Mouse (Mus musculus) C3H10T1/2 (cell line): Measurements from ENCODE around the gene Cdc20b. TPM values are rescaled to one million over a fixed set of nuclear protein-coding genes. Genes with fewer than 3 reads are reported as not detected.

Experiments used
- polyA plus RNA-seq, 2 experiments: library from polyadenylated mRNA; unstranded; fragments of >200 nt; fragmentation: generic; extraction: Trizol; gene quantifications; one replicate each; pipeline ENCODE4 v1.2.1; 2012; ENCODE audit warnings: missing spikeins in 2 of 2

Gene Cdc20b
- not detected for polyA plus RNA-seq

DNA sequence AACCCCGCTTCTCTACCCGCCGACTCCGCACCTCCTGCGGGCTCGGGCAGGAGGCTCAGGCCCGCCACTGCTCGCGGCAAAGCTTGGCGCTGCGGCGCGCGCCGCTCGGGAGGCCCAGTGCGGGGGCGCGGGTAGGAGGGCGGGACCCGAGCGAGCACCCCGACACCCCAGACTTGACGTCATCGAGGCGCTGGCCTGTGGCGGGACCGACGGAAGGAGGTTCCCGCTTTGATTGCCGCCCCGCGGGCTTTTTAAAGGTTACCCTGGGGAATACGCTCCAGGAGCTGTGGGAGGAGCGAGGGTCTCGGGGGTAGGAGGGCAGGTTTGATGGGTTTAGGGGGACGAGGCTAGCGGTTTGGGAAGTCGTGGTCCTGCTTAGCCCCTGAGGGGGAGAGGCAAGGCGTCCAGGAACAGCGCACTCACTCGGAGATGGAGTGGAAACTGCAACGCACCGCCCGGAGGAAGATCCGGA is at the start of gene Cdc20b:
Gene Cdc20b, plus strand, starts transcription at position 162 of the 472 bp plus-strand sequence.

GRCm38 (mm10) chr13:112987532-112987943 is 47.4 kb upstream of the Cdc20b start, which contains the start of gene Ccno:
Gene Ccno, plus strand, starts transcription at chr13:112987802.

GRCm38 (mm10) chr13:112993531-112994152 is 41.3 kb upstream of the Cdc20b start, which contains the start of gene Mcidas:
Gene Mcidas, plus strand, starts transcription at chr13:112993845.

GRCm38 (mm10) chr13:113046211-113046883 is 11.4 kb downstream of the Cdc20b start, which contains the start of gene Gpx8:
Gene Gpx8, minus strand, starts transcription at chr13:113046410.

GRCm38 (mm10) chr13:113100879-113101278 is 66.0 kb downstream of the Cdc20b start, which contains the start of gene Gzma:
Gene Gzma, minus strand, starts transcription at chr13:113100981.

Other genes with a start within 250 kb of the Cdc20b start
- 100 to 1,000 TPM in 1 of 2 experiments, 10 to 100 TPM in 1; 32.8 to 197 TPM for gene Plpp1, start 234.3 kb upstream of the Cdc20b start, polyA plus RNA-seq
- 10 to 100 TPM in 1 of 2 experiments, 1 to 10 TPM in 1; 1.5 to 11.5 TPM for gene Mtrex, start 107.7 kb upstream of the Cdc20b start, polyA plus RNA-seq
- gene Dhx29, start 107.7 kb upstream of the Cdc20b start, polyA plus RNA-seq: 1 to 10 TPM; 1.9 to 8.0 TPM
- gene Ccno, start 47.3 kb upstream of the Cdc20b start, polyA plus RNA-seq: 1 to 10 TPM; 3.1 to 7.9 TPM
- under 1 TPM; 0.02 to 0.08 TPM for gene Mcidas, start 41.3 kb upstream of the Cdc20b start, polyA plus RNA-seq
- gene Gpx8, start 11.3 kb downstream of the Cdc20b start, polyA plus RNA-seq: 100 to 1,000 TPM in 1 of 2 experiments, 10 to 100 TPM in 1; 24.6 to 164 TPM
- gene Gzma, start 65.9 kb downstream of the Cdc20b start, polyA plus RNA-seq: not detected
- gene Esm1, start 174.5 kb downstream of the Cdc20b start, polyA plus RNA-seq: 1 to 10 TPM; 6.4 to 6.8 TPM
- gene Gzmk, start 190.8 kb downstream of the Cdc20b start, polyA plus RNA-seq: under 1 TPM in 1 of 2 experiments, not detected in 1; 0.04 TPM